Mouse (Mus musculus) heart, adult 9 months (tissue): ENCODE data around the gene Oasl1.
"Not testable (repeated sequence)": the region's sequence is repeated elsewhere in the genome, so short reads cannot be mapped to it uniquely, and the experiment has no call there.

Experiments used
- DNase-seq, 2 experiments: peaks; one replicate each; pipeline ENCODE4 v3.0.0; 2022; ENCODE audit warnings: low spot score in 2 of 2

Gene Oasl1

GRCm38 (mm10) chr5:114922998-114923473 is at the start of gene Oasl1:
Gene Oasl1, plus strand, starts transcription at chr5:114923240.
- peak; percentile 57 to 69 for DNase-seq

- no peak for DNase-seq
These were observed 47.2 kb upstream of the Oasl1 start for GRCm38 (mm10) chr5:114875858-114876257.

DNA sequence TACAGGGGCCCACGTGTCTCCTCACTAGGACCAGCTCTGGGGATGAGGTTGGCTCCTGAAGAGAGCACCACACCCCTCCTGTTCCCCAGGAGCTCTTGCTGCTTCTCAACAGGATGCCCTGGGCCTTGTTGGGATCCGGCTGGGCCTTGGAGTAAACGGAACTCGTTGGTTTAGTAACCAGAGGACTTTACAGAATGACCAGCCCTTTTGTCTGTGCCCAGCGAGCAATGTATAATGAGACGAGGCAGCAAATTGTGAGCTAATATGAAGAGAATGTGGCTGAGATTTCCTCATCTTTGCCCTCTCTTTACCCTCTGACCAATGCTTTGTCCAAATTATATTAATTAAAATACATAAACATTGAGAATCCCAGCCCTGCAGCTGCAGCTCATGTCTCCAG is 46.7 kb upstream of the Oasl1 start:
- no peak for DNase-seq

DNA sequence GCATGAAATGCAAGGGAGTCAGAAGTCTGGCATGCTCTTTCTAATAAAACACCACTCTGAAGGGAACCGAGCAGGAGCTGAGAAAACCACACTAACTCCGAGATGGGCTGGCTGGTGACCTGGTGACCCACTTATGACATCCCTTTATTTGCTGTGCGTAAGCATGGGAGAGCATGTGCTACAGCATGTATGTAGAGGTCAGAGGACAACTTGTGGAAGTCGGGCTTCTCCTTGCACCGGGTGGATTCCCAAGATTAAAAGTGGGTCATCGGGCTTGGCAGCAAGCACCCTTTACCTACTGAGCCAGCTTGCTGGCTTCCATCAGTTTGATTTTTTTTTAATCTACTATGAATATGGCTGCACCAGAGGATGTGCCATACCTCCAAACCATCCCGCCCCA is 45.6 kb upstream of the Oasl1 start:
- DNase-seq: no peak

DNA sequence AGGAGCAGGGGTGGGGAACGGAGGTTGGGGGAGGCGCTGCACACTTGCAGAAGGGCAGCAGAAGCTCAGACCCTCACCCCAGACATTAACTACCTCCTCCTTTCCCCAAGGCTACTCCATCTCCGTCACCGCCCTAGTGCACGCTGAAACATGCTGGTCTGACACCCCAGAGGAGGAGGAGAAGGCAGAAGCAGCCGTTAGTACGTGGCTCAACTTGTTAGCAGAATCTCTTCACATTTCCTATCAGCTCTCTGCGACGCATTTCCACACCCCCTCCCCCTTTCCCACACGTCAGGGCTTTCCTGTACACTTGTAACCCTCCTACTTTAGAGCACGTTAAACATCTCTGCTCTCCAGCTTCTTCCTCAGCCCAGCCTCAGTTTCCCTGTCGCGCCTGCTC is 43.6 kb upstream of the Oasl1 start:
- DNase-seq: no peak

GRCm38 (mm10) chr5:114882319-114882718 is 40.7 kb upstream of the Oasl1 start:
- DNase-seq: not testable (repeated sequence)

DNA sequence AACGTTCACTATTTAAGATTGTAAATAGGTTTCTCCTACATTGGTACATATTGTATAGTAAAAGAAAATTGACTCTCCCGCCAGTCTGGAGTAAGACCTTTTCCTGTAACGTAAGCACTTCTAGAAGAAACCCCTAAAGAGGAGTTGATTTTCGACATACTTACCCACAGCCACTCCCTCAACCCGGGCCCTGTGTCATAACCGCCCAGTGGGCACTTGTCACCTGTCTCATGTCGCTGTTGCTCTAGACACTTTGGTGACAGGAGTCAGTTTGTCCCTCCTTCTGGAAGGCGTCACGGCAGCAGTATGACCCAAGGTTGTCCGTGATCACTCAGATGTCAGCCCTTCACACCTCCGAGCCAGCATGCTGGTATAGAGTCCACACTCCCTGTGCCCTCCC is 40.0 kb upstream of the Oasl1 start:
- DNase-seq: no peak

DNA sequence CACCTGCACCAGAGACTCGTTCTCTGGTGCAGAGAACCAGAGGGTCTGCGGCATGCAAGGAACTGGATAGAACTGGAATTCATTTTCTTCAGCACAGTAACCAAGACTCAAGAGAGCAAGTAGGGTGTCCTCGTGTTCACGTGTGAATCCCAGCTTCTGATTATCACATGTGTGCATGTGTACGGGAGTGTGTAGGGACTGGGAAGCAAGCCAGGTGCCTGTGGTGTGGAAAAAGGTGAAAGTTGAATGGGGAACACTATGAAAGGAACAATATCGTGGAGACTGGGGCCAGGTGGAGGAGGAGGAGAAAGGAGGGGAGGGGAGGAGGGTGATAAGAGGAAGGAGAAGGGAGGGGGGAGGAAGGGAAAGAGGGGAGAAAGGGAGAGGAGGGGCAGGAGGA is 36.2 kb upstream of the Oasl1 start:
- no peak for DNase-seq

DNA sequence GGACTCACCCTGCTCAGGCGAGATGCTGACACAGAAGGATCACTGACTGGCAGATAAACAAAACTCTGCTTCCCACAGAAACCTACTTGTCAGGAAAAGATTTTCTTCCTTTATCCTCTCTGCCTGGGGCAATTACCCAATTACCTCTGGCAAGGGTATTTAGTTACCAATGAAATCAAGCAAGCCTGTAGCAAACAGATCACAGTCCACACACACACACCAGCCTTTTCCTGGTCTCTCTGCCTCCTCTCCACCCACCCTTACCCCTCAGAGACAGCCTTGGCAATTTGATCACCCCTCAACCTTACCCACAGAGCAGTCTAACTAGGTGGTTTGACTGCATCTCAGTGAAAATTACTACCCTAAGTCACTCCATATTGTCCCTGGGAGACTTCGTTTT is 34.0 kb upstream of the Oasl1 start:
- no peak for DNase-seq

GRCm38 (mm10) chr5:114895542-114895941 is 27.5 kb upstream of the Oasl1 start:
- no peak for DNase-seq

- DNase-seq: no peak
These were observed 26.2 kb upstream of the Oasl1 start, which contains the start of gene Oasl2 for GRCm38 (mm10) chr5:114896688-114897373. Gene Oasl2, plus strand, starts transcription at chr5:114896936.

DNA sequence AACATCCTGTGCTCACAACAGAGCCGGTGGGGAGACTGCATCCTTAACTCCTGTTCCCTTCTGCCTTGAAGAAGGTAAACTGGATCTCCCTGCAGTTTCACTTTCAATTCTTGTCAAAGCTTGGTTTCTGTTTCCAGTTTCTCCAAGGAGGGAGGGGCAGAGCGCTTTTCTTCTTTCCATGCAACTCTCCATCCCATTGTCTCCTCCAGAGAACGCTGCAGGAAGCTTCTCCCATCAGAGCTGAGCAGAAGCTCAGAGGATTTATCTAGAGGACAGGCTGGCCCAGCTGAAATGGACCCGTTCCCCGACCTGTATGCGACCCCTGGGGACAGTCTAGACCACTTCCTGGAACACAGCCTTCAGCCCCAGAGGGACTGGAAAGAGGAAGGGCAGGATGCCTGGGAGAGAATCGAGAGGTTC is 25.7 kb upstream of the Oasl1 start:
- DNase-seq: peak; percentile 77 to 78

DNA sequence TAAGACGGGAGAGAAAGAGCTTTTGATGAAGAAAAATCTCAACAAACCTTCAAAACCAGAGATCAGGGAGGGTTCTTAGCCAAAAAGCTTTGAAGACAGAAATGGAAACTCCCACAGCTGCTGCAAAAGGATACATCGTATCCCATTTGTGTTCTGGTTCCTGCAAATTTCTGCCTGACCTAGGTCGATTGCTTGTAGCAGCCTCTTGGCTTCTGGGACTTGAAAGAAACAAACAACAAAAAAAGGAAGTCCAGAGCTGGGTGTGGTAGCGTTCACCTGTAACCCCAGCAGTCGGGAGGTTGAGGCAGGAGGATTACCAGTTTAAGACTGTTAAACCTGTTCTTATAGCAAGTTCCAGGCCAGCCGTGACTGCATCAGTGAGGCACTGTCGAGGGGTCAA is 24.2 kb upstream of the Oasl1 start:
- DNase-seq: no peak

GRCm38 (mm10) chr5:114902413-114902812 is 20.6 kb upstream of the Oasl1 start:
- no peak for DNase-seq

- DNase-seq: no peak
These were observed 14.3 kb upstream of the Oasl1 start for GRCm38 (mm10) chr5:114908598-114909305.

- DNase-seq: no peak
These were observed 9.4 kb upstream of the Oasl1 start for GRCm38 (mm10) chr5:114913686-114914085.

DNA sequence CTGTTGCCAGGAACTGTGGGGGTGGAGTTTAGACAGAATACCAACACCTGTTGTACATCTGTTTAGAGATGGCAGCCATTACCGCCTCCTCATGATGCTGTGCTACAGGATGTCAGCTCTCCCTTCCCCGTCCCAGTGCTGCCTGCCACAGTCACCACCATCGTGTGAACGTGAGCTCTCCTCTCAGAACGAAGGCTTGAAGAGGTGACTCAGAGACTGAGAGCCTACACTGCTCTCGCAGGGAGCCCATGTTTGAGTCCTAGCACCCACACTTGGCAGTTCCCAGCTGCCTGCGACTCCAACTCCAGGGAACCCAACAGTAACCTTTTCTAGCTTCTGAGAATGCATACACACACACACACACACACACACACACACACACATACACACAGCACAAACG is 8.2 kb upstream of the Oasl1 start:
- no peak for DNase-seq

DNA sequence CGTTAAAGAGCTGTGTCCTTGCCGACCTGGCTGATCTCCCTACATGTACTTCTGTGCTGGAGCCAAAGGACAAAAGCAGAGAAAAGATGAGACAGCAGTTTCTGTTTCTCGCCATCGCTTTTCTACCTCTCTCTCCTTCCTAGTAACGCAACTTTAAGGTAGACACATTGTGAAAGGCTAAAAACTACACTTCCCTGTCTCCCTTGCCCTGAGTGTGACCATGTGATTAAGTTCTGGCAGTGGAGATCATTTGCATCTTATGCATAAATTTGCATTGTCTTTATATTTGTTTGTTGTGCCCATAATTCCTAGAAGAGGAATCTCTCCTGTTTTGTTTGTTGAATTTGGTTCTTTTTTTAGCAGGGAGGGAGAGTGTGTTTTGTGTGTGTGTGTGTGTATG is 7.2 kb upstream of the Oasl1 start:
- no peak for DNase-seq

DNA sequence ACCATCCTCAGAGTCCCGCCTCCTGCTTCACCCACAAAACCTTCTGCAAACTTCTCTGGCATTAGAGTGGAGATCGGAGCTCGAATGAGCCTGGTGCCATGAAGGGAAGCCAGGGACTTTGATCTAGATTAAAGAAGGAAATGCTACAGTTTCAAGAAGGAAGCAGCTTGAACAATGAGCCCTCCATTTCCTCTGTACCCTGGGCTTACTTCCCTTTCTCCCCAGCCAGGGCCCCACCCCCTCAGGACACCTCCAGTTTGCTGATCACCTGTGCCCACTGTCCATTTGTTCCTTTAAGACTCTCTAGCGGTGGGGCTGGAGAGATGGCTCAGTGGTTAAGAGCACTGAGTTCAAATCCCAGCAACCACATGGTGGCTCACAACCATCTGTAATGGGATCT is 6.3 kb upstream of the Oasl1 start:
- DNase-seq: peak in 1 of 2 experiments; percentile 35

- not testable (repeated sequence) for DNase-seq
These were observed 5.7 kb upstream of the Oasl1 start for GRCm38 (mm10) chr5:114917357-114917756.

GRCm38 (mm10) chr5:114921551-114922365 is 1.3 kb upstream of the Oasl1 start:
- peak in 1 of 2 experiments; percentile 40 for DNase-seq

- DNase-seq: no peak
These were observed 691 bp upstream of the Oasl1 start for GRCm38 (mm10) chr5:114922366-114922731.
